Mouse (Mus musculus) forebrain, embryonic 11.5 days (tissue): ENCODE results near the gene Hcar1. TPM values are rescaled to one million over a fixed set of nuclear protein-coding genes. Genes with fewer than 3 reads are reported as not detected.

Source experiments
- ATAC-seq: fragments of 200-750 bp; cut with Nextera tagmentation; replicated peaks from 2 replicates; pipeline ENCODE4 v1.8.0; 2017; ENCODE audit warnings: moderate TSS enrichment; ENCODE audit not compliant: low FRiP score
- DNase-seq: peaks from one replicate; pipeline ENCODE4 v3.0.0-alpha.2; 2017; ENCODE audit warnings: low spot score
- H3K27ac ChIP-seq: fragments of 300-500 bp; sonication (generic); 2 replicates; pipeline ENCODE4 v1.5.1; 2014; ENCODE audit warnings: low read depth, low read length
- H3K27me3 ChIP-seq: fragments of 300-500 bp; sonication (generic); 2 replicates; pipeline ENCODE4 v1.6.1; 2014; ENCODE audit warnings: mild to moderate bottlenecking, low read length, mixed read lengths; ENCODE audit not compliant: control insufficient read depth, insufficient read depth
- H3K36me3 ChIP-seq: fragments of 300-500 bp; sonication (generic); 2 replicates; pipeline ENCODE4 v1.6.1; 2014; ENCODE audit warnings: mild to moderate bottlenecking, low read length, moderate library complexity, mixed read lengths; ENCODE audit not compliant: control insufficient read depth, insufficient read depth
- H3K4me1 ChIP-seq: fragments of 300-500 bp; sonication (generic); replicated peaks from 2 replicates; pipeline ENCODE4 v1.6.1; 2014; ENCODE audit warnings: low read length, mixed read lengths; ENCODE audit not compliant: control insufficient read depth, insufficient read depth
- H3K4me2 ChIP-seq: fragments of 300-500 bp; sonication (generic); 2 replicates; pipeline ENCODE4 v1.6.1; 2014; ENCODE audit warnings: low read depth, mild to moderate bottlenecking, low read length, moderate library complexity, mixed read lengths; ENCODE audit not compliant: severe bottlenecking
- H3K4me3 ChIP-seq: fragments of 300-500 bp; sonication (generic); 2 replicates; pipeline ENCODE4 v1.5.1; 2014; ENCODE audit warnings: low read depth, low read length
- H3K9ac ChIP-seq: fragments of 300-500 bp; sonication (generic); 2 replicates; pipeline ENCODE4 v1.6.1; 2014; ENCODE audit warnings: low read length
- H3K9me3 ChIP-seq: fragments of 300-500 bp; sonication (generic); 2 replicates; pipeline ENCODE4 v1.6.1; 2016; ENCODE audit warnings: low read length, mixed read lengths; ENCODE audit not compliant: control insufficient read depth
- WGBS: fragments of 180-500 bp; shearing (Covaris S2); extraction: QIAGEN DNeasy Blood & Tissue Kit; methylation state at CpG from one replicate; pipeline ENCODE4 v1.1.7; 2014; 5-methylcytosine and 5-hydroxymethylcytosine counted together
- polyA plus RNA-seq: library from polyadenylated mRNA; unstranded; fragments of >200 nt; fragmentation: Nextera tagmentation; extraction: Ambion mirVana; gene quantifications from 2 replicates; pipeline ENCODE4 v1.2.1, GENCODE M21; 2014

The Hcar1 gene
- 0.05 and 0.21 TPM in 2 replicates for polyA plus RNA-seq

GRCm38 (mm10) chr5:123879928-123880327, at the start of gene Hcar1:
Gene Hcar1, minus strand, starts transcription at chr5:123880020.
- Histone ChIP-seq H3K9me3 (no peaks in the 10 kb centered on the region), H3K36me3 (no peaks in the 10 kb centered on the region), H3K4me3 (no peak within 1 kb of the TSS), H3K27ac (no peak within 1 kb of the TSS), H3K4me2 (no peak within 1 kb of the TSS), H3K9ac (no peak within 1 kb of the TSS), H3K27me3 (no peaks in the 10 kb centered on the region), H3K4me1 (no peaks in the 10 kb centered on the region)
- DNase-seq (no peak), ATAC-seq (no peak)
- WGBS, result 76% methylated on average over 12 of the region's 12 CpGs

- 95% methylated on average over 9 of the region's 9 CpGs for WGBS
- ATAC-seq (no peak), DNase-seq (no peak)
- no peak within 1 kb of the TSS for H3K9ac ChIP-seq
- H3K27me3 ChIP-seq, result no peaks in the 10 kb centered on the region
- H3K4me3 ChIP-seq, result no peak within 1 kb of the TSS
- peaks cover 15% of the 10 kb centered on the region; the same call in 1 of the 2 replicates for H3K36me3 ChIP-seq
- no peak within 1 kb of the TSS for H3K27ac ChIP-seq
- H3K9me3 ChIP-seq, result no peaks in the 10 kb centered on the region
- no peak within 1 kb of the TSS for H3K4me2 ChIP-seq
- no peaks in the 10 kb centered on the region for H3K4me1 ChIP-seq
Observed at GRCm38 (mm10) chr5:123927118-123927517, 47.3 kb upstream of the Hcar1 start, which contains the start of gene Gm43518. Gene Gm43518, plus strand, starts transcription at chr5:123927418.

- no peak overlapping the region for H3K4me3 ChIP-seq
- no peak overlapping the region for H3K27ac ChIP-seq
- H3K36me3 ChIP-seq, result peaks cover 17% of the 10 kb centered on the region; the same call in 1 of the 2 replicates
- no peak overlapping the region for H3K4me2 ChIP-seq
- H3K4me1 ChIP-seq, result no peaks in the 10 kb centered on the region
- no peaks in the 10 kb centered on the region for H3K9me3 ChIP-seq
- 90% methylated on average over 6 of the region's 6 CpGs for WGBS
- no peak for ATAC-seq
- no peaks in the 10 kb centered on the region for H3K27me3 ChIP-seq
- H3K9ac ChIP-seq, result no peak overlapping the region
- no peak for DNase-seq
Observed at GRCm38 (mm10) chr5:123922112-123922511, 42.3 kb upstream of the Hcar1 start.

GRCm38 (mm10) chr5:123914852-123915251, 35.0 kb upstream of the Hcar1 start:
- Histone ChIP-seq H3K36me3 (peaks cover 9% of the 10 kb centered on the region; the same call in 1 of the 2 replicates), H3K4me3 (no peak overlapping the region), H3K9me3 (no peaks in the 10 kb centered on the region), H3K27me3 (no peaks in the 10 kb centered on the region), H3K9ac (no peak overlapping the region), H3K4me2 (no peak overlapping the region), H3K4me1 (no peaks in the 10 kb centered on the region), H3K27ac (no peak overlapping the region)
- WGBS, result 94% methylated on average over 3 of the region's 3 CpGs
- ATAC-seq, result no peak
- no peak for DNase-seq

- Histone ChIP-seq H3K4me2 (peak overlapping the region; percentile 88), H3K4me3 (peak overlapping the region; percentile 97), H3K4me1 (peaks cover 11% of the 10 kb centered on the region; the same call in 1 of the 2 replicates), H3K9me3 (no peaks in the 10 kb centered on the region), H3K27me3 (no peaks in the 10 kb centered on the region), H3K36me3 (peaks cover 3% of the 10 kb centered on the region; the same call in 1 of the 2 replicates), H3K9ac (peak overlapping the region; percentile 97), H3K27ac (no peak overlapping the region; the same call in 1 of the 2 replicates)
- no peak for DNase-seq
- 6% methylated on average over 10 of the region's 10 CpGs for WGBS
- no peak for ATAC-seq
Observed at GRCm38 (mm10) chr5:123907631-123907977, 27.8 kb upstream of the Hcar1 start.

GRCm38 (mm10) chr5:123906976-123907630, 27.3 kb upstream of the Hcar1 start, which contains the start of gene Denr:
Gene Denr, plus strand, starts transcription at chr5:123907175.
- peak within 1 kb of the TSS; percentile 97 for H3K9ac ChIP-seq
- H3K27ac ChIP-seq, result peak within 1 kb of the TSS; percentile 70
- peaks cover 3% of the 10 kb centered on the region; the same call in 1 of the 2 replicates for H3K36me3 ChIP-seq
- H3K4me1 ChIP-seq, result peaks cover 11% of the 10 kb centered on the region; the same call in 1 of the 2 replicates
- H3K9me3 ChIP-seq, result no peaks in the 10 kb centered on the region
- under 1% methylated on average over 46 of the region's 61 CpGs for WGBS
- H3K4me2 ChIP-seq, result peak within 1 kb of the TSS; percentile 88
- H3K4me3 ChIP-seq, result peak within 1 kb of the TSS; percentile 97
- DNase-seq (peak; percentile 100), ATAC-seq (peak; percentile 97)
- no peaks in the 10 kb centered on the region for H3K27me3 ChIP-seq

GRCm38 (mm10) chr5:123906146-123906975, 26.5 kb upstream of the Hcar1 start:
- no peak for ATAC-seq
- Histone ChIP-seq H3K27ac (no peak overlapping the region), H3K4me1 (peaks cover 11% of the 10 kb centered on the region; the same call in 1 of the 2 replicates), H3K4me3 (no peak overlapping the region; the same call in 1 of the 2 replicates), H3K9ac (no peak overlapping the region), H3K36me3 (peaks cover 3% of the 10 kb centered on the region; the same call in 1 of the 2 replicates), H3K4me2 (no peak overlapping the region; the same call in 1 of the 2 replicates), H3K9me3 (no peaks in the 10 kb centered on the region), H3K27me3 (no peaks in the 10 kb centered on the region)
- 74% methylated on average over 17 of the region's 17 CpGs for WGBS
- DNase-seq, result no peak

GRCm38 (mm10) chr5:123904059-123904672, 24.3 kb upstream of the Hcar1 start:
- Histone ChIP-seq H3K27me3 (no peaks in the 10 kb centered on the region), H3K4me2 (no peak overlapping the region), H3K27ac (no peak overlapping the region), H3K9me3 (no peaks in the 10 kb centered on the region), H3K9ac (no peak overlapping the region), H3K4me1 (peaks cover 11% of the 10 kb centered on the region; the same call in 1 of the 2 replicates), H3K4me3 (no peak overlapping the region), H3K36me3 (no peaks in the 10 kb centered on the region)
- 75% methylated on average over 11 of the region's 11 CpGs for WGBS
- ATAC-seq (no peak), DNase-seq (no peak)
